In genomic region chr17:47596162-47596838, GRCm38 (mm10) we compare ENCODE assay signal across 8 mouse cellular contexts. TPM values are rescaled to one million over a fixed set of nuclear protein-coding genes. Genes with fewer than 3 reads are reported as not detected.
DNase-seq lines count a peak whose midpoint lies in the region; ATAC-seq and TF ChIP-seq lines count a peak whose summit lies in the region.

No protein-coding gene starts in this region.

- DNase-seq in adrenal gland, adult 2 months: peak; percentile 43
- no peak for DNase-seq in adrenal gland, postnatal 36 days
- no peak for DNase-seq in liver, embryonic 13.5 days
- DNase-seq in thymus, postnatal 36 days: peak; percentile 42 to 50
- DNase-seq in embryo, embryonic 11 days: no peak

- H3K79me3 ChIP-seq in C2C12 (ENCODE audit: low read depth): peaks cover 24% of the 10 kb centered on the region

- WGBS in heart, embryonic 13.5 days: 18% methylated on average over 6 of the region's 6 CpGs
- WGBS in liver, embryonic 13.5 days (ENCODE audit: insufficient replicate concordance): 31% methylated on average over 6 of the region's 6 CpGs

- no peaks in the 10 kb centered on the region for H3K9me3 ChIP-seq in heart, embryonic 13.5 days
- no peaks in the 10 kb centered on the region for H3K9me3 ChIP-seq in liver, embryonic 13.5 days (replicated peaks)

- peak overlapping the region; percentile 100 for H3K9ac ChIP-seq in heart, embryonic 13.5 days
- peak overlapping the region; percentile 89 for H3K9ac ChIP-seq in liver, embryonic 13.5 days

- peaks cover 50% of the 10 kb centered on the region for H3K4me1 ChIP-seq in heart, embryonic 13.5 days
- peaks cover 83% of the 10 kb centered on the region for H3K4me1 ChIP-seq in liver, embryonic 13.5 days (replicated peaks)

- H3K4me3 ChIP-seq in C2C12 (ENCODE audit: insufficient read depth, poor library complexity, severe bottlenecking): peak overlapping the region; percentile 2
- peak overlapping the region; percentile 89 for H3K4me3 ChIP-seq in heart, embryonic 13.5 days
- H3K4me3 ChIP-seq in liver, embryonic 13.5 days (replicated peaks): peak overlapping the region; percentile 72

- peaks cover 40% of the 10 kb centered on the region for H3K36me3 ChIP-seq in C2C12 (ENCODE audit: control insufficient read depth, insufficient read depth)
- H3K36me3 ChIP-seq in heart, embryonic 13.5 days: peaks cover 58% of the 10 kb centered on the region
- peaks cover 60% of the 10 kb centered on the region for H3K36me3 ChIP-seq in liver, embryonic 13.5 days

- no peak for TF ChIP-seq CTCF in C2C12 (IDR thresholded peaks at IDR 0.05; ENCODE audit: control insufficient read depth, insufficient read depth, insufficient read length)

- H3K27me3 ChIP-seq in C2C12 (ENCODE audit: control insufficient read depth, insufficient read depth, insufficient read length): no peaks in the 10 kb centered on the region
- H3K27me3 ChIP-seq in heart, embryonic 13.5 days (replicated peaks): no peaks in the 10 kb centered on the region
- H3K27me3 ChIP-seq in liver, embryonic 13.5 days: no peaks in the 10 kb centered on the region

- peaks cover 34% of the 10 kb centered on the region for H3K79me2 ChIP-seq in C2C12 (ENCODE audit: control insufficient read depth, insufficient read depth)

- no peak for ATAC-seq in heart, embryonic 13.5 days (ENCODE audit: extremely low read depth, insufficient number of reproducible peaks, low FRiP score, low TSS enrichment)
- ATAC-seq in liver, embryonic 13.5 days (ENCODE audit: low read depth): no peak
- no peak for ATAC-seq in frontal cortex, adult (ENCODE audit: low TSS enrichment)

- H3K27ac ChIP-seq in heart, embryonic 13.5 days (replicated peaks): peak overlapping the region; percentile 99
- peak overlapping the region; percentile 100 for H3K27ac ChIP-seq in liver, embryonic 13.5 days

- peak overlapping the region; percentile 97 for H3K4me2 ChIP-seq in heart, embryonic 13.5 days
- H3K4me2 ChIP-seq in liver, embryonic 13.5 days: peak overlapping the region; percentile 97

- H3ac ChIP-seq in C2C12 (ENCODE audit: control insufficient read depth, insufficient read length, low read depth): peak overlapping the region; percentile 69

TF ChIP-seq in C2C12, 6 proteins besides CTCF, POLR2A, EP300 and RAD21:
- TF ChIP-seq MYOD1 (IDR thresholded peaks at IDR 0.05; ENCODE audit: control insufficient read depth, insufficient read length, low read depth) (no peak), CEBPB (IDR thresholded peaks at IDR 0.05; ENCODE audit: low read depth) (no peak), MYOG (IDR thresholded peaks at IDR 0.05; ENCODE audit: control insufficient read depth, extremely low read depth, insufficient read length) (no peak), FOSL1 (IDR thresholded peaks at IDR 0.05; ENCODE audit: insufficient read depth, low read length, poor library complexity, severe bottlenecking) (no peak), USF1 (IDR thresholded peaks at IDR 0.05; ENCODE audit: low read depth) (no peak), MAX (IDR thresholded peaks at IDR 0.05) (no peak)
TF ChIP-seq in C2C12: peak in this region for 0.

RNA-seq across cellular contexts. Expression of gene Bysl, which starts 15.0 kb away (rescaled TPM):
- 10 to 100 TPM; 17.6 to 22.5 TPM for total RNA-seq in adrenal gland, adult 2 months (2021)
- 9.4 and 11.7 TPM in 2 replicates for polyA plus RNA-seq in adrenal gland, adult 2 months (2012; rRNA removed)
- 10 to 100 TPM; 18.7 to 24.8 TPM for total RNA-seq in adrenal gland, postnatal 36 days (2021)
- polyA plus RNA-seq in C2C12 (2012; fragmentation: generic; extraction: Trizol): 42.6 TPM
- 24.1 and 24.8 TPM in 2 replicates for polyA plus RNA-seq in heart, embryonic 13.5 days (2015; fragmentation: Nextera tagmentation; extraction: Ambion mirVana)
- polyA plus RNA-seq in liver, embryonic 13.5 days (2015; fragmentation: Nextera tagmentation; extraction: Ambion mirVana): 28.0 and 28.4 TPM in 2 replicates

RNA-seq across cellular contexts. Expression of gene Med20, which starts 15.1 kb away (rescaled TPM):
- 10 to 100 TPM; 32.9 to 40.6 TPM for total RNA-seq in adrenal gland, adult 2 months (2021)
- polyA plus RNA-seq in adrenal gland, adult 2 months (2012; rRNA removed): 15.2 and 17.4 TPM in 2 replicates
- total RNA-seq in adrenal gland, postnatal 36 days (2021): 10 to 100 TPM; 39.5 to 40.0 TPM
- 25.8 TPM for polyA plus RNA-seq in C2C12 (2012; fragmentation: generic; extraction: Trizol)
- 25.1 and 27.5 TPM in 2 replicates for polyA plus RNA-seq in heart, embryonic 13.5 days (2015; fragmentation: Nextera tagmentation; extraction: Ambion mirVana)
- polyA plus RNA-seq in liver, embryonic 13.5 days (2015; fragmentation: Nextera tagmentation; extraction: Ambion mirVana): 26.0 and 26.1 TPM in 2 replicates

RNA-seq across cellular contexts. Expression of gene Gm20517, which starts 15.1 kb away (rescaled TPM):
- total RNA-seq in adrenal gland, adult 2 months (2021): 1 to 10 TPM; 2.1 to 2.8 TPM
- 1.8 and 3.1 TPM in 2 replicates for polyA plus RNA-seq in adrenal gland, adult 2 months (2012; rRNA removed)
- total RNA-seq in adrenal gland, postnatal 36 days (2021): 1 to 10 TPM; 3.4 to 3.7 TPM
- polyA plus RNA-seq in C2C12 (2012; fragmentation: generic; extraction: Trizol): 1.3 TPM
- 1.2 and 2.1 TPM in 2 replicates for polyA plus RNA-seq in heart, embryonic 13.5 days (2015; fragmentation: Nextera tagmentation; extraction: Ambion mirVana)
- 1.8 TPM in 2 replicates for polyA plus RNA-seq in liver, embryonic 13.5 days (2015; fragmentation: Nextera tagmentation; extraction: Ambion mirVana)

RNA-seq across cellular contexts. Expression of gene Usp49, which starts 34.2 kb away (rescaled TPM):
- total RNA-seq in adrenal gland, adult 2 months (2021): 1 to 10 TPM; 4.6 to 4.8 TPM
- polyA plus RNA-seq in adrenal gland, adult 2 months (2012; rRNA removed): 5.4 and 6.6 TPM in 2 replicates
- total RNA-seq in adrenal gland, postnatal 36 days (2021): 1 to 10 TPM; 4.1 to 5.6 TPM
- polyA plus RNA-seq in C2C12 (2012; fragmentation: generic; extraction: Trizol): 3.2 TPM
- 2.6 and 3.3 TPM in 2 replicates for polyA plus RNA-seq in heart, embryonic 13.5 days (2015; fragmentation: Nextera tagmentation; extraction: Ambion mirVana)
- polyA plus RNA-seq in liver, embryonic 13.5 days (2015; fragmentation: Nextera tagmentation; extraction: Ambion mirVana): 3.3 and 4.1 TPM in 2 replicates

Comparison
In these comparisons a context has a peak if more than half of its experiments do, and no peak if none do; other contexts are left out.
1. DNase-seq: peak in adrenal gland, adult 2 months (single experiment) and thymus, postnatal 36 days (2 of 2); none in adrenal gland, postnatal 36 days (0 of 2), liver, embryonic 13.5 days (single experiment) and embryo, embryonic 11 days (single experiment).
2. H3K4me3 ChIP-seq: peak in every context shown above with its lines; median percentile 89 in heart, embryonic 13.5 days; 72 in liver, embryonic 13.5 days; 2 in C2C12.